Mouse (Mus musculus) kidney, embryonic 16.5 days (tissue): ENCODE data around the gene D730048I06Rik. TPM values are rescaled to one million over a fixed set of nuclear protein-coding genes. Genes with fewer than 3 reads are reported as not detected.
"Not testable (repeated sequence)": the region's sequence is repeated elsewhere in the genome, so short reads cannot be mapped to it uniquely, and the experiment has no call there.

Experiments
- ATAC-seq: fragments of 200-750 bp; cut with Nextera tagmentation; 2 replicates; pipeline ENCODE4 v1.8.0; 2017; ENCODE audit warnings: moderate TSS enrichment; ENCODE audit not compliant: low FRiP score, low TSS enrichment
- H3K27ac ChIP-seq: fragments of 300-500 bp; sonication (generic); 2 replicates; pipeline ENCODE4 v1.5.1; 2014; ENCODE audit warnings: low read length
- H3K27me3 ChIP-seq: fragments of 300-500 bp; sonication (generic); 2 replicates; pipeline ENCODE4 v1.6.1; 2014; ENCODE audit warnings: low read length, control low read depth, mixed read lengths; ENCODE audit not compliant: insufficient read depth
- H3K36me3 ChIP-seq: fragments of 300-500 bp; sonication (generic); 2 replicates; pipeline ENCODE4 v1.6.1; 2014; ENCODE audit warnings: low read length, control low read depth, mixed read lengths; ENCODE audit not compliant: insufficient read depth
- H3K4me1 ChIP-seq: fragments of 300-500 bp; sonication (generic); 2 replicates; pipeline ENCODE4 v1.6.1; 2014; ENCODE audit warnings: low read length, control low read depth, mixed read lengths; ENCODE audit not compliant: insufficient read depth
- H3K4me2 ChIP-seq: fragments of 300-500 bp; sonication (generic); replicated peaks from 2 replicates; pipeline ENCODE4 v1.6.1; 2014; ENCODE audit warnings: low read depth, low read length
- H3K4me3 ChIP-seq: fragments of 300-500 bp; sonication (generic); 2 replicates; pipeline ENCODE4 v1.5.1; 2014; ENCODE audit warnings: mild to moderate bottlenecking, low read length
- H3K9ac ChIP-seq: fragments of 300-500 bp; sonication (generic); replicated peaks from 2 replicates; pipeline ENCODE4 v1.6.1; 2014; ENCODE audit warnings: low read length
- H3K9me3 ChIP-seq: fragments of 300-500 bp; sonication (generic); 2 replicates; pipeline ENCODE4 v1.6.1; 2016; ENCODE audit warnings: low read length, control low read depth
- WGBS: fragments of 180-500 bp; shearing (Covaris S2); extraction: QIAGEN DNeasy Blood & Tissue Kit; methylation state at CpG from one replicate; pipeline ENCODE4 v1.1.7; 2014; 5-methylcytosine and 5-hydroxymethylcytosine counted together
- polyA plus RNA-seq: library from polyadenylated mRNA; unstranded; fragments of >200 nt; fragmentation: Nextera tagmentation; extraction: Ambion mirVana; gene quantifications from 2 replicates; pipeline ENCODE4 v1.2.1, GENCODE M21; 2015

D730048I06Rik gene
- polyA plus RNA-seq, result not detected in 2 replicates

- 92% methylated on average over 3 of the region's 3 CpGs for WGBS
- Histone ChIP-seq H3K27me3 (no peaks in the 10 kb centered on the region), H3K36me3 (no peaks in the 10 kb centered on the region), H3K4me3 (no peak within 1 kb of the TSS), H3K4me1 (no peaks in the 10 kb centered on the region), H3K9ac (no peak within 1 kb of the TSS), H3K9me3 (no peaks in the 10 kb centered on the region), H3K4me2 (no peak within 1 kb of the TSS), H3K27ac (no peak within 1 kb of the TSS)
- no peak for ATAC-seq
These were observed at the start of gene D730048I06Rik, which contains the start of gene Gm27235 for GRCm38 (mm10) chr9:35790001-35790400. TSS of gene D730048I06Rik (minus strand) at chr9:35790112. TSS of gene Gm27235 (minus strand) at chr9:35790101.

GRCm38 (mm10) chr9:35817881-35818280 is 28.0 kb upstream of the D730048I06Rik start:
- H3K36me3 ChIP-seq, H3K27ac ChIP-seq, H3K4me2 ChIP-seq, H3K9me3 ChIP-seq, H3K4me3 ChIP-seq, H3K27me3 ChIP-seq, H3K4me1 ChIP-seq, H3K9ac ChIP-seq, ATAC-seq: not testable (repeated sequence)
- 95% methylated on average over 15 of the region's 15 CpGs for WGBS

GRCm38 (mm10) chr9:35798146-35798545 is 8.2 kb upstream of the D730048I06Rik start:
- no peak for ATAC-seq
- no peak overlapping the region for H3K4me2 ChIP-seq
- H3K4me1 ChIP-seq, result no peaks in the 10 kb centered on the region
- H3K9ac ChIP-seq, result no peak overlapping the region
- no peak overlapping the region for H3K27ac ChIP-seq
- H3K4me3 ChIP-seq, result no peak overlapping the region
- H3K9me3 ChIP-seq, result 0 out of 2 replicates have a peak, but pooled peaks cover 3% of the 10 kb centered on the region
- no peaks in the 10 kb centered on the region for H3K36me3 ChIP-seq
- no peaks in the 10 kb centered on the region for H3K27me3 ChIP-seq

GRCm38 (mm10) chr9:35778009-35778408 is 11.9 kb downstream of the D730048I06Rik start, which contains the start of gene Gm17727:
TSS of gene Gm17727 (minus strand) at chr9:35778109.
- Histone ChIP-seq H3K36me3 (no peaks in the 10 kb centered on the region), H3K4me3 (no peak within 1 kb of the TSS), H3K27me3 (no peaks in the 10 kb centered on the region), H3K9ac (no peak within 1 kb of the TSS), H3K4me2 (no peak within 1 kb of the TSS), H3K4me1 (no peaks in the 10 kb centered on the region), H3K9me3 (no peaks in the 10 kb centered on the region), H3K27ac (no peak within 1 kb of the TSS)
- ATAC-seq, result no peak
- 71% methylated on average over 3 of the region's 3 CpGs for WGBS

GRCm38 (mm10) chr9:35756843-35757242 is 33.1 kb downstream of the D730048I06Rik start:
- Histone ChIP-seq H3K27me3 (no peaks in the 10 kb centered on the region), H3K4me3 (no peak overlapping the region), H3K27ac (no peak overlapping the region), H3K9me3 (no peaks in the 10 kb centered on the region), H3K36me3 (no peaks in the 10 kb centered on the region), H3K4me2 (no peak overlapping the region), H3K4me1 (no peaks in the 10 kb centered on the region), H3K9ac (no peak overlapping the region)
- no peak for ATAC-seq

GRCm38 (mm10) chr9:35740749-35741148 is 49.2 kb downstream of the D730048I06Rik start, which contains the start of gene Gm17677:
TSS of gene Gm17677 (plus strand) at chr9:35741049.
- Histone ChIP-seq H3K36me3 (no peaks in the 10 kb centered on the region), H3K4me1 (no peaks in the 10 kb centered on the region), H3K4me3 (no peak within 1 kb of the TSS), H3K9ac (no peak within 1 kb of the TSS), H3K4me2 (no peak within 1 kb of the TSS), H3K27me3 (no peaks in the 10 kb centered on the region), H3K27ac (no peak within 1 kb of the TSS), H3K9me3 (peaks cover 4% of the 10 kb centered on the region; the same call in 1 of the 2 replicates)
- ATAC-seq, result no peak

Other genes starting within 250 kb of the D730048I06Rik start
- gene Ddx25, start 231.6 kb downstream of the D730048I06Rik start, polyA plus RNA-seq, result 2.3 TPM in 2 replicates
- 20.6 and 24.0 TPM in 2 replicates for gene Pus3, start 231.5 kb downstream of the D730048I06Rik start, polyA plus RNA-seq
- 0.57 and 0.84 TPM in 2 replicates for gene Pate2, start 219.8 kb downstream of the D730048I06Rik start, polyA plus RNA-seq
- gene Hyls1, start 219.7 kb downstream of the D730048I06Rik start, polyA plus RNA-seq, result 15.3 and 16.4 TPM in 2 replicates
- gene Pate4, start 178.2 kb downstream of the D730048I06Rik start, polyA plus RNA-seq, result not detected in 2 replicates
- not detected in 2 replicates for gene Pate3, start 141.9 kb downstream of the D730048I06Rik start, polyA plus RNA-seq
- gene Pate1, start 102.7 kb downstream of the D730048I06Rik start, polyA plus RNA-seq, result not detected in 2 replicates
- gene Gm17677, start 49.1 kb downstream of the D730048I06Rik start, polyA plus RNA-seq, result not detected in 2 replicates
- gene Gm17727, start 12.0 kb downstream of the D730048I06Rik start, polyA plus RNA-seq, result not detected in 2 replicates
- gene Gm27235, start within 50 bp of the D730048I06Rik start, polyA plus RNA-seq, result not detected in 2 replicates
- gene 9230110F15Rik, start 54.0 kb upstream of the D730048I06Rik start, polyA plus RNA-seq, result not detected in 2 replicates
- not detected in 2 replicates for gene 9230113P08Rik, start 118.3 kb upstream of the D730048I06Rik start, polyA plus RNA-seq